Mouse (Mus musculus) ES-CJ7 (cell line): ENCODE results near the gene Poldip3.

Experiments used
- DNase-seq: peaks from one replicate; pipeline ENCODE4 v3.0.0; 2011; ENCODE audit warnings: low read depth, low spot score

The Poldip3 gene

DNA sequence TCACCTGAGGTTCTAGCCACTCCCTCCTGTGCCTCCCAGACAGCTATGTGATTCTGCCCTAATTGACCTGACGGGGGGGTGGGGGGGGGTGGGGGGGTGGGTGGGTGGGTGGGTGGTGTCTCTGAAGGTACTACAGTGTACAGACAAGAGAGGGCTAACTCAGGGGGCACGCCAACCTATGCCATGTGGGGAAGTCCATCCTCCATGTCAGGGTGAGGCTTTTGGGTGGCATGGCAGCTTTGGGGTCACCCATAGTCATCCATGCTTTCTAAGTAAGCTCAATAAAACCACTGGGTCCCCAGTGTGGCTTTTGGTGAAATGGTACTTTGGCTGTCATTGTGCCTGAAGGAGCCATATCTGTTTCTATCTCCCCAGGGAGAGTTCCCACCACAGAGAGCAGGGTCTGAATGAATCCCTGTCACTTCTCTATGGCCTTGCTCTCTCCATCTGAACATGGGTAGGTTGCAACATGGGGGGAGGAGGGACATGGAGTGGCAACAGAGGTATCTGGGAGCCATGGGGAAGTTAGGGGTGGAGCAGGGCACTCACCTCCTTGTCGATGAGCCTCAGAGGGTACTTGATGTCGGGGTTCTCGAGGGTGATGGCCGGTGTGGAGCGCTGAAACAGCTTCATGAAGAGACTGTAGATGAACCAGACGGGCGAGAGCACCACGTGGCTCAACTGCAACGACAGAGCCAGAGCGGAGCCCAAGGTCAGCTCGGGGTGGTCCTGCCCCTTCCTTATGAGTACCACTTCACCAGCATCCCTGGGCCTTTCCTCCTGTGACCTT, 16.5 kb upstream of the Poldip3 start:
- DNase-seq, result no peak

- DNase-seq, result no peak
Observed at GRCm38 (mm10) chr15:83164971-83165471, 15.8 kb upstream of the Poldip3 start.

DNA sequence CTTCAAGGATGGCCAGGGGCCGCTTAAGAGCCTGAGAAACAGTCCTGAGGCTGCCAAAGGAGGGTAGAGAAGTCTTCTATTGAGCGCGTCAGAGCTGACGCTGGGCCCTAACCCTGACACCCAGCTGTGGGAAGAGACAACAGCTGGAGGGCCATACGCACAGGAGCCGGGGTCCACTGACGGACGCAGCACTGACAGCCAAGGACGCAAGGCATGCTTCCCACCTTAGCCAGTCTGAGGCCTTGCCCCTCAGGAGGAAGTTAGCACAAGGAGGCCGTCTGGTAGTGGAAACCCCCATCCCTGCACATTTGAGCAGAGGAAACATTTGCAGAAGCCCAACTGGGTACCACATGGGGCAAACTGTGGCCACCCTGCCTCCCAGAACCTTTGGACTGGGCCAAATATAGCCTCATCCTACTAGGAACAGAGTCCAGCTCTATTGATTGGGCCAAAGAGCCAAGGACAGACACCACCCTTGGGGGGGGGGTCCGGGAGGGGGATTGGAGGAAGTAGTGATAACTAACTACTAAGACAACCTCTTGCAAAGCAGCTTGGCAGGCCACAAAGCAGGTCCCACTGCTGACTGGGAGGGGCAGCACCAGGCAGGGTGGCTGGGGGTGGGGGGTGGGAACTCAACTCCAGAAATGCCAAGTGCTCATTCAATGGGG, 13.8 kb upstream of the Poldip3 start:
- DNase-seq, result no peak

- no peak for DNase-seq
Observed at GRCm38 (mm10) chr15:83162001-83162400, 12.8 kb upstream of the Poldip3 start.

DNA sequence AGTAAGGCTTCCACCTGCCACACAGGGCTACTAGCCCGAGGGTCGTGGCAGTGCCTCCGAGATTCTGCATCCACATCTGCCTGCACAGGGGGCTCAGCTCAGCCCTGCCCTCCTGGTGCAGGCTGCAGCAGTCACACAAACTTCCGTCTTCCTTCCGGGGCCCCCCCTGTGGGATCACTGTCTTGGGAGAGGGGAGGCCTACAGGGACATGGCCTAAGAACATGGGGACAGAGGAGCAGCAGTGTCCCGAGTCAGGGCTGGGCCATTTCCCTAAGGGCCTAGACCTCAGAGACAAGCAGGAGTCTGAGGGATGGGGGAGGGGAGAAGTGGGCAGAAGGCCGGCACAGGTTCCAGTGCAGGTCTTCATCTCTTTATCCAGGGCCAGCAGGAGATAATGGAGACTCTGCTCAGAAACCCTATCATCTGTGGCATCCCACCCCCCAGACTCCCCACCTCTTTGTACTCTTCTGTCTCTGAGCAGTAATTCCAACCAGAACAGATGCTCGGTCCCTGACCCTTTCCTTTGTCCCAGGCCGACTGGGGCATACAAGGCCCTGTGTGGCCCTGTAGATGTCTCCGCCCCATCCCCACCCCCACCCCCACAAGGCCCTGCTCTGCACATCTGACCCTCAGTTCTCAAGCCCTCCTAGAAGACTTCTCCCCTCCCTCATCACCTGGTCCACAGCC, 12.0 kb upstream of the Poldip3 start:
- no peak for DNase-seq

GRCm38 (mm10) chr15:83160561-83160960, 11.4 kb upstream of the Poldip3 start:
- no peak for DNase-seq

- no peak for DNase-seq
Observed at GRCm38 (mm10) chr15:83159823-83160222, 10.6 kb upstream of the Poldip3 start.

GRCm38 (mm10) chr15:83158587-83159160, 9.5 kb upstream of the Poldip3 start:
- no peak for DNase-seq

DNA sequence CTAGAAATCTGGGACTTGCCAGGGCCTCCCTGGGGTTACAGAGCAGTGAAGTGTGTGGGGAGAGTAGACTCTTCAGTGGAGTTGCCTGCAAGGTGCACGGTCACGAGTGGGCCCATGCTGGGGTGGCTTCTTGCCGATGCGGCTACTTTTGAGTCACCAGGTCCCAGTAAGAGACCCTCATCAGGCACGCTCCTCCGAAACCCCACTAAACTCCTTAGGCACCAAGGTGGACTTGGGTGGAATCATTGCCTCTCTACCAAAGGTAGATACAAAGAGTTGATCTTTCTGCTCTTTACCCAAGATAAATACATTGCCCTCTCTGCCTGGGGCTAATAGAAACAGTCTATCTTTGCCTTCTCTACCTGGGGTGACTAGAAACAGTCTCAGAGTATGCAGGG, 8.5 kb upstream of the Poldip3 start:
- DNase-seq, result no peak

GRCm38 (mm10) chr15:83156929-83157666, 7.9 kb upstream of the Poldip3 start:
- DNase-seq, result peak; percentile 86

- DNase-seq, result no peak
Observed at GRCm38 (mm10) chr15:83155672-83156419, 6.7 kb upstream of the Poldip3 start.

GRCm38 (mm10) chr15:83154309-83154708, 5.1 kb upstream of the Poldip3 start:
- no peak for DNase-seq

- no peak for DNase-seq
Observed at GRCm38 (mm10) chr15:83150694-83151093, 1.5 kb upstream of the Poldip3 start.

DNA sequence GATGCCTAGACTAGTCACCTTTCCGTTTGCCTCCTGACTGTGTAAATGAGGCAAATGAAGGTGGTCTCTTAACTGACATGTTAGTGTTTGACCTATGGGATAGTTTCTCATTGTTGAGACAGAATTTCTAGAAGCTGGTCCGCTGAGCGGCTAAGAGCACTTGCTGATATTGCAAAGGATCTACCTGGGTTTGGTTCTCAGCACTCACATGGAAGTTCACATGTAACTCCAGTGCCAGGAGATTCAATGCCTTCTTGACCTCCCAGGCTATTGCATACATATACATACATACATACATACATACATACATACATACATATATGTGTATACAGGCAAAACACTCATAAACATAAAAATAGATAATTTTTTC, 874 bp upstream of the Poldip3 start:
- no peak for DNase-seq

DNA sequence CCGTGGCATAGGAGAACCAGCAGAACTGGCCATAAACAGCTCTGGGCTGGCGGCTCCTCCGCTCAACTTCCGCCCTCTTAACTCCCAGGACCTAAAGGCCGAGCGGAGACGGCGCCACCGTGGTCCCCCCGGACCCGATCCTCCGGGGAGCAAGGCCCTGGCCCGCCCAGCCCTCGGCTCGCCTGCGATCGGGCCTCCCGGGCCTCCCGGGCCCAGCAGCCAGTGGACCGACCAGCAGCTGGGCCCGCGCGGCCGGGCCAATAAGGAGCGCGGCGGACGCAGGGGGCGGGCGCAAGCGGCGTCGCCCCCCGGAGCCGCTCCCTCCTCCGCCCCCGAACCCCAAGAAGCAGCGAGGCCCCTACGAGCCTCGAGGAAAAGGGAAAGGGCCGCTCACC, 386 bp downstream of the Poldip3 start:
- DNase-seq, result no peak

GRCm38 (mm10) chr15:83148395-83148794, 789 bp downstream of the Poldip3 start:
- DNase-seq, result peak; percentile 29

DNA sequence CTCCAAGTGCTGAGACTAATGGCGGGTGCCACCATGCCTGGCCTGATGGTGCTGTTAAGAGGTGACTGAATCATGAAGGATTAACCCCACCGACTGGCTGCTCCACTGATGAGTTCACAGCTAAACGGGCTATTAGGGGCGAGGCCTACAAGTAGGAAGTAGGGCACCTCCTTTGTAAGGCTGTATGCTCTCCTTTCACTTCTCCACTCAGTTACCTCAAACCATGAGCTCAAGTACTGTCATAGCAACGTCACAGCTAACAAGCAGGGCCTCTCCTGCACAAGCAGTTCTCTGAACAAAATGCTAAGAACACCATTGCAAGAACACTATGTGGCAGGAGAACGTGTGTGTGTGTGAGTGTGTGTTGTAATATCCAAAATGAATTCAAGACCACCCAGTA, 3.6 kb downstream of the Poldip3 start:
- no peak for DNase-seq

GRCm38 (mm10) chr15:83142861-83143260, 6.3 kb downstream of the Poldip3 start:
- no peak for DNase-seq

GRCm38 (mm10) chr15:83135654-83136053, 13.5 kb downstream of the Poldip3 start:
- no peak for DNase-seq

GRCm38 (mm10) chr15:83134671-83135070, 14.5 kb downstream of the Poldip3 start:
- DNase-seq, result no peak
